Mouse (Mus musculus) olfactory bulb, adult 2 months (tissue): ENCODE results near the gene Inhbe.

Source experiments
- CTCF ChIP-seq: fragments of 200-500 bp; IDR thresholded peaks from 2 replicates; pipeline ENCODE4 v1.5.1; 2012; ENCODE audit warnings: low read depth, mild to moderate bottlenecking, low read length, moderate library complexity; ENCODE audit not compliant: insufficient read depth
- POLR2A ChIP-seq: fragments of 200-500 bp; IDR thresholded peaks from 2 replicates; pipeline ENCODE4 v1.6.1; 2012; ENCODE audit warnings: mild to moderate bottlenecking, low read depth, low read length, moderate library complexity; ENCODE audit not compliant: insufficient read depth

GRCm38 (mm10) chr10:127324495-127324894 lies 29.7 kb downstream of the Inhbe start:
- TF ChIP-seq POLR2A (no peak), CTCF (no peak)
